Mouse (Mus musculus) midbrain, postnatal 0 days (tissue): ENCODE measurements at regions not wholly inside any gene's neighbourhood (a gene's known extent, or its start where the extent isn't known, plus 50 kb on each side); places are given as distances from the start of the nearest gene placed in this dataset.
A peak's percentile ranks its signal among the peaks of the same experiment; 100 is the strongest.

Experiments used
- ATAC-seq: fragments of 200-750 bp; cut with Nextera tagmentation; 2 replicates; pipeline ENCODE4 v1.8.0; 2017; ENCODE audit warnings: moderate number of reproducible peaks, mild to moderate bottlenecking, moderate TSS enrichment, moderate library complexity; ENCODE audit not compliant: low FRiP score
- DNase-seq: peaks from one replicate; pipeline ENCODE4 v3.0.0-alpha.2; 2015; ENCODE audit warnings: low spot score
- H3K27ac ChIP-seq: fragments of 300-500 bp; sonication (generic); 2 replicates; pipeline ENCODE4 v1.5.1; 2014; ENCODE audit warnings: low read depth, mild to moderate bottlenecking, low read length, mixed read lengths
- H3K27me3 ChIP-seq: fragments of 300-500 bp; sonication (generic); 2 replicates; pipeline ENCODE4 v1.6.1; 2014; ENCODE audit warnings: low read length, control low read depth, mixed read lengths; ENCODE audit not compliant: insufficient read depth
- H3K36me3 ChIP-seq: fragments of 300-500 bp; sonication (generic); 2 replicates; pipeline ENCODE4 v1.6.1; 2014; ENCODE audit warnings: low read length, control low read depth, mixed read lengths; ENCODE audit not compliant: insufficient read depth
- H3K4me1 ChIP-seq: fragments of 300-500 bp; sonication (generic); 2 replicates; pipeline ENCODE4 v1.6.1; 2014; ENCODE audit warnings: mild to moderate bottlenecking, control low read depth, antibody characterized with exemption, low read length, mixed read lengths; ENCODE audit not compliant: insufficient read depth
- H3K4me2 ChIP-seq: fragments of 300-500 bp; sonication (generic); 2 replicates; pipeline ENCODE4 v1.6.1; 2014; ENCODE audit warnings: low read depth, mild to moderate bottlenecking, low read length, mixed read lengths; ENCODE audit not compliant: poor library complexity, severe bottlenecking
- H3K4me3 ChIP-seq: fragments of 300-500 bp; sonication (generic); 2 replicates; pipeline ENCODE4 v1.5.1; 2014; ENCODE audit warnings: low read depth, mild to moderate bottlenecking, low read length, moderate library complexity
- H3K9ac ChIP-seq: fragments of 300-500 bp; sonication (generic); replicated peaks from 2 replicates; pipeline ENCODE4 v1.6.1; 2014; ENCODE audit warnings: mild to moderate bottlenecking, low read length, moderate library complexity, mixed read lengths; ENCODE audit not compliant: poor library complexity, severe bottlenecking
- H3K9me3 ChIP-seq: fragments of 300-500 bp; sonication (generic); 2 replicates; pipeline ENCODE4 v1.6.1; 2016; ENCODE audit warnings: low read length, control low read depth
- CTCF ChIP-seq: IDR thresholded peaks from 2 replicates; pipeline ENCODE4 v1.5.1; 2016; ENCODE audit warnings: antibody characterized with exemption, mild to moderate bottlenecking
- WGBS: fragments of 180-500 bp; shearing (Covaris S2); extraction: QIAGEN DNeasy Blood & Tissue Kit; methylation state at CpG from one replicate; pipeline ENCODE4 v1.1.7; 2014; 5-methylcytosine and 5-hydroxymethylcytosine counted together

DNA sequence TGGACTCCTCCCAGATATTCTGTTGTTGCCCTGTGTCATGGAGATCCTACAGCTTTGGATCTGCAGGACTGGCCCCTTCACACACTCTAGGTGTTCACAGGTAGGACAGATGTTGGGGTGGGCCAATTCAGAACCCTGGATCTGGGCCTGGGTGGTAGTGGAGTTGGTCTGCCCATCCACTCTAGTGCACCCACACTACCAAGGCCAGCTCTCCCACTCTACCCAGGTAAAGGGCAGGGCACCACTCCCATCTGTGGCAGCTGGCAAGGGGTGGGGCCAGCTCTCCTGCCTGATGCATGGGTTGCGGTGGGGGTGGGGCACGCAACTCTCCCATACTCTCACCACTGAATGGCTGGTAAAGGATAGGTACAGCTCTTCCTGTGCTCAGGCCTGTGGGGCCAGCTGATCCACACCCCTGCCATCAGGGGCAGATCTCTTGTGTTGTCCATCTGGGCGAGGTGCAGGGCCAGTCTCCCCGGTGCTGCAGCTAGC lies 76.5 kb downstream of the Gja1 start:
- no peak for DNase-seq
- no peaks in the 10 kb centered on the region for H3K4me1 ChIP-seq
- H3K4me3 ChIP-seq: no peak overlapping the region
- no peak for ATAC-seq
- no peak overlapping the region for H3K9ac ChIP-seq
- no peaks in the 10 kb centered on the region for H3K9me3 ChIP-seq
- H3K36me3 ChIP-seq: no peaks in the 10 kb centered on the region
- H3K27me3 ChIP-seq: no peaks in the 10 kb centered on the region
- 87% methylated on average over 4 of the region's 4 CpGs for WGBS
- no peak for TF ChIP-seq CTCF
- no peak overlapping the region for H3K27ac ChIP-seq
- no peak overlapping the region for H3K4me2 ChIP-seq

GRCm38 (mm10) chr10:56455867-56456468 lies 78.8 kb downstream of the Gja1 start:
- H3K4me2 ChIP-seq: no peak overlapping the region
- ATAC-seq (no peak), DNase-seq (no peak)
- 90% methylated on average over 2 of the region's 2 CpGs for WGBS
- no peak overlapping the region for H3K4me3 ChIP-seq
- no peak overlapping the region for H3K27ac ChIP-seq
- no peaks in the 10 kb centered on the region for H3K27me3 ChIP-seq
- no peak overlapping the region for H3K9ac ChIP-seq
- H3K9me3 ChIP-seq: no peaks in the 10 kb centered on the region
- H3K4me1 ChIP-seq: no peaks in the 10 kb centered on the region
- TF ChIP-seq CTCF: no peak
- H3K36me3 ChIP-seq: no peaks in the 10 kb centered on the region

DNA sequence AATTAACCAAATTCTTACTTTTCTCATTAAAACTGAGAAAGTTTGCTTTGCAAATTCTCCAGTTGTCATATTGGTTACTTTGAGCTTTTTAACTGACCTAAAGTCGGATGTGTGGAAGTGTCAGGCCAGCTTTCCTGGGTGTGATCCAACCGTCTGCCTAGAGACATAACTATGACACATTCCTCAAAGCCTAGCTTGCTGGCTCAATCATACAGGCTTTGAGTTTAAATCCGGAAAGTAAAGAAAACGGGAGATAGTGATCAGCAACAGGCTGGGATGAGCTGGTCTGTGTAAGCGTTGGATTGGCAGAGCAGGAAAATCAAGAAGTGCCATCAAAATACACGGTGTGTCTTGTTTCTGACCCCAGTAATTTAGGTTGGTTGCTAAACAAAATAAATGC lies 91.4 kb downstream of the Gja1 start:
- Histone ChIP-seq H3K4me1 (no peaks in the 10 kb centered on the region), H3K9me3 (no peaks in the 10 kb centered on the region), H3K4me3 (no peak overlapping the region), H3K9ac (no peak overlapping the region), H3K27me3 (no peaks in the 10 kb centered on the region), H3K36me3 (no peaks in the 10 kb centered on the region), H3K4me2 (no peak overlapping the region), H3K27ac (no peak overlapping the region)
- 63% methylated on average over 6 of the region's 6 CpGs for WGBS
- ATAC-seq (no peak), DNase-seq (no peak)
- TF ChIP-seq CTCF: no peak

DNA sequence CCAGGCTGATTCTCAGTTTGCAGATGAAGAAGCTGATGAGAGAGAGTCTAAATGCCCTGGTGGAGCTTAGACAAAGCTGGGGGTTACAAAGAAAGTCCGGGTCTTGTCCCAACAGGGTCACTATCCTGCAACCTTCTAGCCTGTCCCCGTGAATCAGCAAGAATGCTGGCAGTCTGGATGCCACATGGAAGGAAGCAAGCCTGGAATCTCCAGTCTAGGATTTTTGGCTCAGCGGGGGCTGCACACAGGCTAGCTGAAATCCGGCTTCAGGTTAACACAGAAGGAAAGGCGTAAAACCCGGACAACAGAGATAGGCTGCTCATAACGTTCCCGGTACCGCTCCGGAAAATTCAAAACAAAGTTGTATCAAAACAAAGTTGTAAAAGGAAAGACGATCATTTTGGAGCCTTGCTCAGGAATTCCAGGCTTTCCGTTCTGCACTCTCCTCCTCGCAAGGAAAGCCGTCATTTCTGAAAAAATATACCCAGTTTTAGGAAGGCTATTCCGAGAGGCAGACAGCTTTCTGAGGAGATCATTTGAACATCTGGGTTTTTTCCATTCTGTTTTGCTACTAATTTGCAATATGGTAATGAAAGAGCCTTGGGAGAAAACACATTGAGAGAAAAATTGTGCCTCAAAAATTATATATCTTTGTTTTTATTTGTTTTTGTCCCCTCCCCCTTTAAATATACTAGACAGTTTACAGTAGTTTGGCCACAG lies 92.0 kb downstream of the Gja1 start:
- no peak for ATAC-seq
- DNase-seq: no peak
- Histone ChIP-seq H3K9ac (no peak overlapping the region), H3K36me3 (no peaks in the 10 kb centered on the region), H3K27ac (no peak overlapping the region), H3K27me3 (no peaks in the 10 kb centered on the region), H3K9me3 (no peaks in the 10 kb centered on the region), H3K4me2 (peak overlapping the region; percentile 18; the same call in 1 of the 2 replicates), H3K4me1 (no peaks in the 10 kb centered on the region), H3K4me3 (no peak overlapping the region)
- WGBS: 50% methylated on average over 15 of the region's 15 CpGs
- TF ChIP-seq CTCF: no peak

DNA sequence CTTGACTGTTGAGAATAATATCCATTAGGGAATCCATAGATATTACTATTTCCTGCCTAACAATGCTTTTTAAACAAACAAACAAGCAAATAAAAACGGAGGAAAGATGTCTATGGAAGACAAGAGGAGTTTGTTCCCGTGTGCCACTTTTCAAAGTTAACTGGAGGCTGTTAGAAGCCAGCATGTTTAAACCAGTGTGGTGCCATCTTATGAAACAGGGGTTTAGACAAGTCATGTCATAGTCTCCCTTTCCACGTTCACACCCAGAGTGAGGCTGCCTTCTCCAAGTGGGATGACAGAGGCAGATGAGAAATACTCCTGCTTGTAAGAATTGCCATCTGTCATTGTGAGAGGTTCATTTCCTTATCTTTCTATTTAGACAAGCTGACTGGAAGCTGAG lies 92.8 kb downstream of the Gja1 start:
- no peak overlapping the region for H3K4me3 ChIP-seq
- no peak overlapping the region for H3K27ac ChIP-seq
- H3K9ac ChIP-seq: no peak overlapping the region
- no peak for TF ChIP-seq CTCF
- DNase-seq (no peak), ATAC-seq (no peak)
- H3K9me3 ChIP-seq: no peaks in the 10 kb centered on the region
- 78% methylated on average over 3 of the region's 3 CpGs for WGBS
- H3K4me1 ChIP-seq: no peaks in the 10 kb centered on the region
- H3K4me2 ChIP-seq: no peak overlapping the region
- no peaks in the 10 kb centered on the region for H3K27me3 ChIP-seq
- no peaks in the 10 kb centered on the region for H3K36me3 ChIP-seq

- 77% methylated on average over 6 of the region's 6 CpGs for WGBS
- H3K36me3 ChIP-seq: no peaks in the 10 kb centered on the region
- no peak for ATAC-seq
- H3K9ac ChIP-seq: no peak overlapping the region
- no peaks in the 10 kb centered on the region for H3K9me3 ChIP-seq
- no peaks in the 10 kb centered on the region for H3K4me1 ChIP-seq
- DNase-seq: no peak
- no peak for TF ChIP-seq CTCF
- no peak overlapping the region for H3K4me2 ChIP-seq
- H3K27ac ChIP-seq: no peak overlapping the region
- H3K27me3 ChIP-seq: no peaks in the 10 kb centered on the region
- H3K4me3 ChIP-seq: no peak overlapping the region
These were observed 97.8 kb downstream of the Gja1 start for GRCm38 (mm10) chr10:56474951-56475350.
